Mouse (Mus musculus): ENCODE data around the gene Kcnt2. TPM values are rescaled to one million over a fixed set of nuclear protein-coding genes. Genes with fewer than 3 reads are reported as not detected.

Gene Kcnt2
- total RNA-seq (2021) = 1 to 10 TPM; 2.6 to 2.9 TPM

GRCm38 (mm10) chr1:140245876-140246597 lies at the start of gene Kcnt2:
TSS of gene Kcnt2 (plus strand) at chr1:140246158.
- DNase-seq (ENCODE audit: low spot score) = peak; percentile 69
- intact Hi-C loops (cut with DNase I) = no loop called here

GRCm38 (mm10) chr1:140205329-140205728 lies 40.6 kb upstream of the Kcnt2 start:
- no peak for DNase-seq (ENCODE audit: low spot score)
- intact Hi-C loops (cut with DNase I) = no loop called here

GRCm38 (mm10) chr1:140225221-140225620 lies 20.7 kb upstream of the Kcnt2 start:
- intact Hi-C loops (cut with DNase I) = no loop called here

GRCm38 (mm10) chr1:140226673-140227072 lies 19.3 kb upstream of the Kcnt2 start:
- intact Hi-C loops (cut with DNase I) = no loop called here
- DNase-seq (ENCODE audit: low spot score) = no peak

More at GRCm38 (mm10) chr1:140225221-140225620, 20.7 kb upstream of the Kcnt2 start:
- no peak for DNase-seq (ENCODE audit: low spot score)

- peak; percentile 69 for DNase-seq (ENCODE audit: low spot score)
- intact Hi-C loops (cut with DNase I) = no loop called here
Observed at GRCm38 (mm10) chr1:140245465-140245864, 493 bp upstream of the Kcnt2 start.

GRCm38 (mm10) chr1:140264696-140265095 lies 18.7 kb downstream of the Kcnt2 start:
- intact Hi-C loops (cut with DNase I) = no loop called here
- no peak for DNase-seq (ENCODE audit: low spot score)

GRCm38 (mm10) chr1:140266047-140266446 lies 20.1 kb downstream of the Kcnt2 start:
- DNase-seq (ENCODE audit: low spot score) = no peak
- intact Hi-C loops (cut with DNase I) = no loop called here

GRCm38 (mm10) chr1:140266643-140267286 lies 20.8 kb downstream of the Kcnt2 start:
- intact Hi-C loops (cut with DNase I) = no loop called here
- no peak for DNase-seq (ENCODE audit: low spot score)

GRCm38 (mm10) chr1:140267288-140267687 lies 21.3 kb downstream of the Kcnt2 start:
- no peak for DNase-seq (ENCODE audit: low spot score)
- intact Hi-C loops (cut with DNase I) = no loop called here

GRCm38 (mm10) chr1:140273624-140274023 lies 27.7 kb downstream of the Kcnt2 start:
- no peak for DNase-seq (ENCODE audit: low spot score)
- intact Hi-C loops (cut with DNase I) = no loop called here

- no peak for DNase-seq (ENCODE audit: low spot score)
- intact Hi-C loops (cut with DNase I) = no loop called here
Observed at GRCm38 (mm10) chr1:140275813-140276212, 29.9 kb downstream of the Kcnt2 start.

GRCm38 (mm10) chr1:140293140-140293539 lies 47.2 kb downstream of the Kcnt2 start:
- DNase-seq (ENCODE audit: low spot score) = no peak
- intact Hi-C loops (cut with DNase I) = no loop called here

GRCm38 (mm10) chr1:140295482-140295881 lies 49.5 kb downstream of the Kcnt2 start:
- intact Hi-C loops (cut with DNase I) = no loop called here
- no peak for DNase-seq (ENCODE audit: low spot score)

GRCm38 (mm10) chr1:140304244-140304643 lies 58.3 kb downstream of the Kcnt2 start:
- intact Hi-C loops (cut with DNase I) = no loop called here
- no peak for DNase-seq (ENCODE audit: low spot score)

- intact Hi-C loops (cut with DNase I) = no loop called here
- DNase-seq (ENCODE audit: low spot score) = no peak
Observed at GRCm38 (mm10) chr1:140305344-140305743, 59.4 kb downstream of the Kcnt2 start.

GRCm38 (mm10) chr1:140306339-140306738 lies 60.4 kb downstream of the Kcnt2 start:
- intact Hi-C loops (cut with DNase I) = no loop called here
- no peak for DNase-seq (ENCODE audit: low spot score)

- DNase-seq (ENCODE audit: low spot score) = no peak
- intact Hi-C loops (cut with DNase I) = no loop called here
Observed at GRCm38 (mm10) chr1:140310739-140311138, 64.8 kb downstream of the Kcnt2 start.

GRCm38 (mm10) chr1:140325088-140325487 lies 79.1 kb downstream of the Kcnt2 start:
- DNase-seq (ENCODE audit: low spot score) = no peak
- intact Hi-C loops (cut with DNase I) = no loop called here

- intact Hi-C loops (cut with DNase I) = no loop called here
- DNase-seq (ENCODE audit: low spot score) = no peak
Observed at GRCm38 (mm10) chr1:140326709-140327108, 80.8 kb downstream of the Kcnt2 start.

- intact Hi-C loops (cut with DNase I) = no loop called here
- DNase-seq (ENCODE audit: low spot score) = no peak
Observed at GRCm38 (mm10) chr1:140333702-140334101, 87.7 kb downstream of the Kcnt2 start.

GRCm38 (mm10) chr1:140338417-140338816 lies 92.5 kb downstream of the Kcnt2 start:
- intact Hi-C loops (cut with DNase I) = no loop called here
- no peak for DNase-seq (ENCODE audit: low spot score)

GRCm38 (mm10) chr1:140339368-140339767 lies 93.4 kb downstream of the Kcnt2 start:
- no peak for DNase-seq (ENCODE audit: low spot score)
- intact Hi-C loops (cut with DNase I) = no loop called here
